Mouse (Mus musculus) megakaryocyte progenitor cell, adult 5-6 weeks (primary cell): ENCODE results near the gene Olfr525. TPM values are rescaled to one million over a fixed set of nuclear protein-coding genes. Genes with fewer than 3 reads are reported as not detected.

Source experiments
- ATAC-seq: replicated peaks from 2 replicates; pipeline ENCODE4 v1.8.0; 2016; ENCODE audit warnings: mild to moderate bottlenecking, moderate TSS enrichment, inconsistent platforms; ENCODE audit not compliant: poor library complexity
- total RNA-seq, 2 experiments: library from RNA; stranded (forward) in 1 of 2; stranded (reverse) in 1 of 2; fragments of 157-497, 149-512 nt in 1 of 2; fragments of 200-1000 nt in 1 of 2; gene quantifications; 2 replicates each; pipeline versions ENCODE4 v1.2.3 to v1.2.4; 2015 to 2017

Olfr525 gene
- total RNA-seq (2015), result not detected in 2 replicates
- not detected in 2 replicates for total RNA-seq (2017)

DNA sequence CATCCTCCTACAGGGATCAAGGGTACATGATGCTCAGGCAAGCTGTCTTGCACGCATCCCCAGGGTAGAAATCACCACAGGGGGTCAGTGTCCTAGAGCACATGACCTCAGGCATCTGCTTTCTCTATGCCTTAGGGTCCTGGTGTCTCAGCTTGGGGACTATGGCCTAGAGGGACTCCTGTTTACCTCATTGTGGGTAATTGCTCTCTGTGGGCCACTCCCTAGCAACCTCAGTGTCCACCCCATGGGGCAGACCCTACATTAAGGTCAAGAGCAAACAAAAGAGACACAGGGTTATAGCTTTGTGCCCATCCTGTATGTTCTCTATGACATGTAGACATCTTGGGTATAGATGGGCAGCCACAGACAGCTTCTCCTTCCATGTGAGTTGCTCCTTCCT is at the start of gene Olfr525:
TSS of gene Olfr525 (plus strand) at position 301 of the 400 bp plus-strand sequence.
- ATAC-seq, result no peak

DNA sequence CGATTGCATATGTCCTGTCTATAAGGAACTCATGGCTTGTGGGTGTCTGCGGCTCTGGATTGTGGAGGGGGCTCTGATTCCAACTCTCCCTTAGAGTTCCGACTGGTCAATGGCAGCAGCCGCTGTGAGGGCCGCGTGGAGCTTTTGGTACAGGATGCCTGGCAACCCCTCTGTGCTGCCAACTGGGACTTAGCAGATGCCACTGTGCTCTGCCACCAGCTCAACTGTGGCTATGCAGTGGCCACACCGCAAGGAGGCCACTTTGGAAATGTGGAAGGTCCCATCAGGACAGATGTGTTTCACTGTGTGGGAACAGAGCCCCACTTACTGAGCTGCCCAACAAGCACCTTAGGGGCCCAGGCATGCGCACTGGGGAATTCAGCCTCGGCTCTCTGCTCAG is 24.9 kb upstream of the Olfr525 start:
- no peak for ATAC-seq

GRCm38 (mm10) chr7:140296876-140297275 is 23.8 kb upstream of the Olfr525 start:
- ATAC-seq, result no peak

- no peak for ATAC-seq
These were observed 21.2 kb upstream of the Olfr525 start for GRCm38 (mm10) chr7:140299416-140299815.

DNA sequence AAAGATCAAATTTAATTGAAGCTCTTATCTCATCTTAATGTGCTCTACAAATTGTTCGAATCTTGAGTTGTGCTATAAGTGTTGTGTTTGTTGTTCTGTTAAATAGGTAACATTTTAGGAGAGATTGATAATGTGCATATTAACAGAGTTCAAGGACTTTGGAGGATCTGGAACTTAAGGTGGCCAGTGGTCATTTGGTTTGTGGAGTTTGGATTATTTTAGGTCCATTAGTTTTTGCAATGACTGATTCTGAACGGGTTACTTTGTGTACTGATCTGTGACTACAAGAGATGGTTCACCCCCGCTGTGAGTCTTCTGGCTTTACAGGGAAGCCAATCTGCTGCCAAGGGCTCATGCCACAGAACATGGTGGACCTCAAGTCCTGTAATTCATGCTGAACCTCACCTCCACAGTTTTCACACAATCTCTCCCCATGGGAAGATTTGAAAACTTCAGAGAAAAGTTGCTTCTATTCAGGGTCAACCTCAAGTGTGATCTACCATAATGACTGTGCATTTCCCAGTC is 735 bp upstream of the Olfr525 start:
- ATAC-seq, result no peak

GRCm38 (mm10) chr7:140321135-140321534 is 477 bp downstream of the Olfr525 start:
- no peak for ATAC-seq

DNA sequence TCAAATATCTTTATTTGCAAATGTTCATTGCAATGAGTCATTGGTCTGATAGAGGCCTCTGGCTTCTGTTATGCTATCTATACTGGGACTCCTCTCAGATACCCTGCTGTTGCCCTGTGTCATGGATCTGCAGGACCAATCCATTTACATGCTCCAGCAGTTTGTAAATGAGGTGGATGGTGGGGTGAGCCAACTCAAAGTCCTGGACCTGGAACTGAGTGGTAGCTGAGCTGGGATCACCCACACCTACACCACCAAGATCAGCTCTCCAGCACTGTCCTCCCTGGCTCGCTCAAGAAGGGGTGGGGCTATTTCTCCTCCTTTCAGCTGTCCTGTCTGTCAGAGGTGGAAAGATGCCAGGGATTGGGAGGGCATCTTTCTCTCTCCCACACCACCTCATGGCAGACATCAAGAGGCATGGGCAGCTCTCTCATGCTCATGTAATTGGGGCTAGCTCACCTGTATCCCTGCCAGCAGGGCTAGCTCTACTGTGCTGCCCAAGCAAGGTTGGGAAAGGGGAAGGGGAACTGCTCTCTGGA is 9.2 kb downstream of the Olfr525 start:
- no peak for ATAC-seq

GRCm38 (mm10) chr7:140333717-140334116 is 13.1 kb downstream of the Olfr525 start, which contains the start of gene Olfr527:
TSS of gene Olfr527 (plus strand) at chr7:140334017.
- no peak for ATAC-seq

GRCm38 (mm10) chr7:140361571-140361970 is 40.9 kb downstream of the Olfr525 start, which contains the start of gene Olfr60:
TSS of gene Olfr60 (minus strand) at chr7:140361671.
- no peak for ATAC-seq

DNA sequence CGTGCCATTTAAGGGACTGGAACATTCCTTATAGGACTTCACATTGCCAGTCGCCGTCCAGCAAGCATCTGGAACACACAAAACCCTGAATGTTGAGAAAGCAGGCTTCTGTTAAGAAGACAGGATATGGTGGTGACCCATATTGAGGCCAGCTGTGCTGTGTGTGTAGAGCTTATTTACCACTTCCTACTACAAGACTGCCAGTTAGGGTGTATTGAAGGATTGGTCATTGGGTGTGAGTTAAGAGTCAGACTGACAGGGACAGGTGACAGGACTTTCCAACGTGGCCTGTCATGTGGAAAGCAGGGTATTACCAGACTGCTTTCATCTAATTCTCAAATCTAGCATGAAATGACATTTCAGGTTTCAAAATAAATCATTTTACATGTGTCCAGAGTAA is 53.6 kb downstream of the Olfr525 start:
- 0 out of 2 replicates have a peak, but pooled peaks have one; percentile 37 for ATAC-seq

- ATAC-seq, result no peak
These were observed 55.6 kb downstream of the Olfr525 start, which contains the start of gene Olfr530 for GRCm38 (mm10) chr7:140376231-140376630. TSS of gene Olfr530 (minus strand) at chr7:140376331.

DNA sequence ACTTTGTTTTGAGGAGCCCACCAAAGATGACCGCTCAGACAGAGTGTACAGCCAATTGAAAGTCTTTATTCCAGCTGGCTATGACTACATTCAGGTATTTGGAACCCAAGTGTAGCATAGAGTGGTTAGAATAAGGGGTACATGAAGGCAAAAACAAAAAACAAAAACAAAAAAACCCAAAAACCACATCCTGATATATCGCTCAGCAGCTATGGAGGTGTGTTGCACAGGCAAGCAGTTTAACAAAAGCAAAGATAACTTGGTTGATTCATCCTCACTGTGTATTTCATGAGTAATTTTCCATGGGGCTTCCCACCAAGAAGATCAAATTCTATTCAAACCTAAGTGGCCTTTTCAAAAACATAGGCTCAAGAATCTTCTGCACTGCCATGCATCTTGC is 56.3 kb downstream of the Olfr525 start:
- ATAC-seq, result no peak

Other genes starting within 250 kb of the Olfr525 start
- gene Caly, start 238.3 kb upstream of the Olfr525 start, total RNA-seq (2015), result not detected in 2 replicates
- not detected in 2 replicates for gene Caly, start 238.3 kb upstream of the Olfr525 start, total RNA-seq (2017)
- gene Prap1, start 227.5 kb upstream of the Olfr525 start, total RNA-seq (2015), result not detected in 2 replicates
- not detected in 2 replicates for gene Prap1, start 227.5 kb upstream of the Olfr525 start, total RNA-seq (2017)
- gene Fuom, start 218.4 kb upstream of the Olfr525 start, total RNA-seq (2015), result 6.9 and 7.9 TPM in 2 replicates
- 10.8 and 11.5 TPM in 2 replicates for gene Fuom, start 218.4 kb upstream of the Olfr525 start, total RNA-seq (2017)
- 26.1 and 31.7 TPM in 2 replicates for gene Paox, start 205.1 kb upstream of the Olfr525 start, total RNA-seq (2015)
- 15.7 and 23.4 TPM in 2 replicates for gene Paox, start 205.1 kb upstream of the Olfr525 start, total RNA-seq (2017)
- gene Echs1, start 204.4 kb upstream of the Olfr525 start, total RNA-seq (2015), result 108 and 109 TPM in 2 replicates
- 95.5 and 147 TPM in 2 replicates for gene Echs1, start 204.4 kb upstream of the Olfr525 start, total RNA-seq (2017)
- 23.8 and 29.2 TPM in 2 replicates for gene Mtg1, start 183.3 kb upstream of the Olfr525 start, total RNA-seq (2015)
- gene Mtg1, start 183.3 kb upstream of the Olfr525 start, total RNA-seq (2017), result 10.4 and 11.4 TPM in 2 replicates
- not detected in 2 replicates for gene Sprn, start 166.0 kb upstream of the Olfr525 start, total RNA-seq (2015)
- not detected in 2 replicates for gene Sprn, start 166.0 kb upstream of the Olfr525 start, total RNA-seq (2017)
- not detected in 2 replicates for gene Olfr522, start 156.1 kb upstream of the Olfr525 start, total RNA-seq (2015)
- not detected in 2 replicates for gene Olfr522, start 156.1 kb upstream of the Olfr525 start, total RNA-seq (2017)
- gene Olfr523, start 147.6 kb upstream of the Olfr525 start, total RNA-seq (2015), result not detected in 2 replicates
- not detected in 2 replicates for gene Olfr523, start 147.6 kb upstream of the Olfr525 start, total RNA-seq (2017)
- not detected in 2 replicates for gene Olfr524, start 114.9 kb upstream of the Olfr525 start, total RNA-seq (2015)
- not detected in 2 replicates for gene Olfr524, start 114.9 kb upstream of the Olfr525 start, total RNA-seq (2017)
- not detected in 2 replicates for gene Cd163l1, start 102.6 kb upstream of the Olfr525 start, total RNA-seq (2015)
- 0.21 TPM in 1 of 2 replicates, not detected in the other for gene Cd163l1, start 102.6 kb upstream of the Olfr525 start, total RNA-seq (2017)
- not detected in 2 replicates for gene 5830411N06Rik, start 73.6 kb upstream of the Olfr525 start, total RNA-seq (2015)
- gene 5830411N06Rik, start 73.6 kb upstream of the Olfr525 start, total RNA-seq (2017), result not detected in 2 replicates
- not detected in 2 replicates for gene Olfr527, start 13.2 kb downstream of the Olfr525 start, total RNA-seq (2015)
- gene Olfr527, start 13.2 kb downstream of the Olfr525 start, total RNA-seq (2017), result not detected in 2 replicates
- 0.07 TPM in 1 of 2 replicates, not detected in the other for gene Olfr60, start 40.8 kb downstream of the Olfr525 start, total RNA-seq (2015)
- gene Olfr60, start 40.8 kb downstream of the Olfr525 start, total RNA-seq (2017), result not detected in 2 replicates
- gene Olfr530, start 55.5 kb downstream of the Olfr525 start, total RNA-seq (2015), result not detected in 2 replicates
- gene Olfr530, start 55.5 kb downstream of the Olfr525 start, total RNA-seq (2017), result not detected in 2 replicates
- not detected in 2 replicates for gene Olfr531, start 82.1 kb downstream of the Olfr525 start, total RNA-seq (2015)
- gene Olfr531, start 82.1 kb downstream of the Olfr525 start, total RNA-seq (2017), result not detected in 2 replicates
- gene Olfr532, start 100.8 kb downstream of the Olfr525 start, total RNA-seq (2015), result not detected in 2 replicates
- gene Olfr532, start 100.8 kb downstream of the Olfr525 start, total RNA-seq (2017), result not detected in 2 replicates
- gene Olfr533, start 142.5 kb downstream of the Olfr525 start, total RNA-seq (2015), result not detected in 2 replicates
- not detected in 2 replicates for gene Olfr533, start 142.5 kb downstream of the Olfr525 start, total RNA-seq (2017)
- not detected in 2 replicates for gene Olfr535, start 163.4 kb downstream of the Olfr525 start, total RNA-seq (2015)
- not detected in 2 replicates for gene Olfr535, start 163.4 kb downstream of the Olfr525 start, total RNA-seq (2017)
- not detected in 2 replicates for gene Olfr536, start 186.5 kb downstream of the Olfr525 start, total RNA-seq (2015)
- gene Olfr536, start 186.5 kb downstream of the Olfr525 start, total RNA-seq (2017), result not detected in 2 replicates
- not detected in 2 replicates for gene Olfr538, start 247.0 kb downstream of the Olfr525 start, total RNA-seq (2015)
- gene Olfr538, start 247.0 kb downstream of the Olfr525 start, total RNA-seq (2017), result not detected in 2 replicates